Mouse (Mus musculus): ENCODE results near the gene Cnih3.

- TF ChIP-seq CTCF (conservative IDR thresholded peaks at IDR 0.05; ENCODE audit: low read length) (no peak), NANOG (IDR thresholded peaks at IDR 0.05; ENCODE audit: borderline replicate concordance, low read length) (no peak), POU5F1 (IDR thresholded peaks at IDR 0.05; ENCODE audit: borderline replicate concordance, low read length) (no peak)
These were observed 41.1 kb downstream of the Cnih3 start for GRCm38 (mm10) chr1:181393250-181394149.

All from E14TG2a.4 (cell line).